Mouse (Mus musculus): ENCODE measurements around the gene Olfr1148. TPM values are rescaled to one million over a fixed set of nuclear protein-coding genes. Genes with fewer than 3 reads are reported as not detected.

Olfr1148 gene
- polyA plus RNA-seq (2012) = not detected in 2 replicates

- no peak for TF ChIP-seq GATA1 (IDR thresholded peaks at IDR 0.05; ENCODE audit: low read length)
Observed at GRCm38 (mm10) chr2:87830233-87830632, at the start of gene Olfr1148. TSS of gene Olfr1148 (plus strand) at chr2:87830533.

- no peak for TF ChIP-seq GATA1 (IDR thresholded peaks at IDR 0.05; ENCODE audit: low read length)
Observed at GRCm38 (mm10) chr2:87800292-87800691, 30.0 kb upstream of the Olfr1148 start, which contains the start of gene Olfr1143. TSS of gene Olfr1143 (plus strand) at chr2:87800592.

- no peak for TF ChIP-seq GATA1 (IDR thresholded peaks at IDR 0.05; ENCODE audit: low read length)
Observed at GRCm38 (mm10) chr2:87809522-87809921, 20.8 kb upstream of the Olfr1148 start, which contains the start of gene Olfr1145. TSS of gene Olfr1145 (plus strand) at chr2:87809822.

GRCm38 (mm10) chr2:87843693-87844092, 13.4 kb downstream of the Olfr1148 start, which contains the start of gene Olfr1150-ps1:
TSS of gene Olfr1150-ps1 (plus strand) at chr2:87843993.
- no peak for TF ChIP-seq GATA1 (IDR thresholded peaks at IDR 0.05; ENCODE audit: low read length)

GRCm38 (mm10) chr2:87855562-87855961, 25.2 kb downstream of the Olfr1148 start, which contains the start of gene Olfr1151:
TSS of gene Olfr1151 (plus strand) at chr2:87855862.
- no peak for TF ChIP-seq GATA1 (IDR thresholded peaks at IDR 0.05; ENCODE audit: low read length)

- TF ChIP-seq GATA1 (IDR thresholded peaks at IDR 0.05; ENCODE audit: low read length) = no peak
Observed at GRCm38 (mm10) chr2:87866192-87866591, 35.9 kb downstream of the Olfr1148 start, which contains the start of gene Olfr1152. TSS of gene Olfr1152 (plus strand) at chr2:87866492.

Other genes with a start within 250 kb of the Olfr1148 start
- not detected in 2 replicates for gene Olfr1130, start 224.3 kb upstream of the Olfr1148 start, polyA plus RNA-seq (2012)
- not detected in 2 replicates for gene Olfr1131, start 203.4 kb upstream of the Olfr1148 start, polyA plus RNA-seq (2012)
- not detected in 2 replicates for gene Olfr1132, start 193.0 kb upstream of the Olfr1148 start, polyA plus RNA-seq (2012)
- gene Olfr1133, start 183.2 kb upstream of the Olfr1148 start, polyA plus RNA-seq (2012) = not detected in 2 replicates
- not detected in 2 replicates for gene Olfr1134, start 172.1 kb upstream of the Olfr1148 start, polyA plus RNA-seq (2012)
- not detected in 2 replicates for gene Olfr1135, start 156.9 kb upstream of the Olfr1148 start, polyA plus RNA-seq (2012)
- not detected in 2 replicates for gene Olfr1136, start 136.6 kb upstream of the Olfr1148 start, polyA plus RNA-seq (2012)
- gene Olfr1137, start 117.4 kb upstream of the Olfr1148 start, polyA plus RNA-seq (2012) = not detected in 2 replicates
- gene Olfr1138, start 90.6 kb upstream of the Olfr1148 start, polyA plus RNA-seq (2012) = not detected in 2 replicates
- gene Olfr1140, start 86.8 kb upstream of the Olfr1148 start, polyA plus RNA-seq (2012) = not detected in 2 replicates
- not detected in 2 replicates for gene Olfr1141, start 76.5 kb upstream of the Olfr1148 start, polyA plus RNA-seq (2012)
- not detected in 2 replicates for gene Olfr152, start 51.0 kb upstream of the Olfr1148 start, polyA plus RNA-seq (2012)
- not detected in 2 replicates for gene Olfr1143, start 29.9 kb upstream of the Olfr1148 start, polyA plus RNA-seq (2012)
- not detected in 2 replicates for gene Olfr1145, start 20.7 kb upstream of the Olfr1148 start, polyA plus RNA-seq (2012)
- not detected in 2 replicates for gene Olfr1150-ps1, start 13.5 kb downstream of the Olfr1148 start, polyA plus RNA-seq (2012)
- not detected in 2 replicates for gene Olfr1151, start 25.3 kb downstream of the Olfr1148 start, polyA plus RNA-seq (2012)
- not detected in 2 replicates for gene Olfr1152, start 36.0 kb downstream of the Olfr1148 start, polyA plus RNA-seq (2012)
- not detected in 2 replicates for gene Olfr1153, start 64.4 kb downstream of the Olfr1148 start, polyA plus RNA-seq (2012)
- gene Olfr1154, start 74.6 kb downstream of the Olfr1148 start, polyA plus RNA-seq (2012) = not detected in 2 replicates
- not detected in 2 replicates for gene Olfr1155, start 114.6 kb downstream of the Olfr1148 start, polyA plus RNA-seq (2012)
- gene Olfr1156, start 122.6 kb downstream of the Olfr1148 start, polyA plus RNA-seq (2012) = not detected in 2 replicates
- gene Olfr1157, start 137.8 kb downstream of the Olfr1148 start, polyA plus RNA-seq (2012) = not detected in 2 replicates
- gene Olfr74, start 144.1 kb downstream of the Olfr1148 start, polyA plus RNA-seq (2012) = not detected in 2 replicates
- gene Olfr1158, start 159.6 kb downstream of the Olfr1148 start, polyA plus RNA-seq (2012) = not detected in 2 replicates
- not detected in 2 replicates for gene Olfr1160, start 177.7 kb downstream of the Olfr1148 start, polyA plus RNA-seq (2012)
- gene Olfr1161, start 192.2 kb downstream of the Olfr1148 start, polyA plus RNA-seq (2012) = not detected in 2 replicates
- not detected in 2 replicates for gene Olfr73, start 207.2 kb downstream of the Olfr1148 start, polyA plus RNA-seq (2012)
- not detected in 2 replicates for gene Olfr1162, start 220.6 kb downstream of the Olfr1148 start, polyA plus RNA-seq (2012)
- not detected in 2 replicates for gene Olfr1163, start 241.3 kb downstream of the Olfr1148 start, polyA plus RNA-seq (2012)

Data from G1E-ER4 (cell line).